Mouse (Mus musculus) stomach, postnatal 0 days (tissue): ENCODE measurements around the gene Nagpa. TPM values are rescaled to one million over a fixed set of nuclear protein-coding genes. Genes with fewer than 3 reads are reported as not detected.

Experiments
- ATAC-seq: fragments of 200-750 bp; cut with Nextera tagmentation; 2 replicates; pipeline ENCODE4 v1.8.0; 2017; ENCODE audit not compliant: low FRiP score, low TSS enrichment
- DNase-seq: peaks from one replicate; pipeline ENCODE4 v3.0.0-alpha.2; 2016; ENCODE audit warnings: low spot score
- H3K27ac ChIP-seq: fragments of 300-500 bp; sonication (generic); replicated peaks from 2 replicates; pipeline ENCODE4 v1.5.1; 2014; ENCODE audit warnings: mild to moderate bottlenecking, control low read depth
- H3K27me3 ChIP-seq: fragments of 300-500 bp; sonication (generic); 2 replicates; pipeline ENCODE4 v1.6.1; 2014; ENCODE audit warnings: low read length; ENCODE audit not compliant: control insufficient read depth, insufficient read depth
- H3K36me3 ChIP-seq: fragments of 300-500 bp; sonication (generic); 2 replicates; pipeline ENCODE4 v1.6.1; 2014; ENCODE audit warnings: low read length, mixed read lengths; ENCODE audit not compliant: control insufficient read depth, insufficient read depth
- H3K4me1 ChIP-seq: fragments of 300-500 bp; sonication (generic); replicated peaks from 2 replicates; pipeline ENCODE4 v1.6.1; 2014; ENCODE audit warnings: antibody characterized with exemption; ENCODE audit not compliant: control insufficient read depth, insufficient read depth
- H3K4me2 ChIP-seq: fragments of 300-500 bp; sonication (generic); replicated peaks from 2 replicates; pipeline ENCODE4 v1.6.1; 2014; ENCODE audit warnings: low read depth, mild to moderate bottlenecking, control low read depth, moderate library complexity
- H3K4me3 ChIP-seq: fragments of 300-500 bp; sonication (generic); 2 replicates; pipeline ENCODE4 v1.5.1; 2014; ENCODE audit warnings: low read depth, low read length, control low read depth
- H3K9ac ChIP-seq: fragments of 300-500 bp; sonication (generic); 2 replicates; pipeline ENCODE4 v1.6.1; 2014; ENCODE audit warnings: mild to moderate bottlenecking, low read length, control low read depth, mixed read lengths
- H3K9me3 ChIP-seq: fragments of 300-500 bp; sonication (generic); 2 replicates; pipeline ENCODE4 v1.6.1; 2016; ENCODE audit warnings: low read length; ENCODE audit not compliant: control insufficient read depth
- CTCF ChIP-seq: IDR thresholded peaks from 2 replicates; pipeline ENCODE4 v1.5.1; 2016; ENCODE audit warnings: antibody characterized with exemption, low read depth, mild to moderate bottlenecking, moderate library complexity
- EP300 ChIP-seq: optimal IDR thresholded peaks from 2 replicates; pipeline ENCODE3; 2016; ENCODE audit warnings: antibody characterized with exemption
- WGBS: fragments of 180-500 bp; shearing (Covaris S2); extraction: QIAGEN DNeasy Blood & Tissue Kit; methylation state at CpG from one replicate; pipeline ENCODE4 v1.1.7; 2014; 5-methylcytosine and 5-hydroxymethylcytosine counted together
- polyA plus RNA-seq: library from polyadenylated mRNA; unstranded; fragments of >200 nt; fragmentation: Nextera tagmentation; extraction: Ambion mirVana; gene quantifications from 2 replicates; pipeline ENCODE4 v1.2.1, GENCODE M21; 2015

The Nagpa gene
- polyA plus RNA-seq, 1 experiment from 2014 or later: 11.2 TPM

GRCm38 (mm10) chr16:5221403-5221802, 17.6 kb upstream of the Nagpa start:
- H3K9me3 ChIP-seq: no peaks in the 10 kb centered on the region
- no peak for DNase-seq
- H3K4me1 ChIP-seq: no peaks in the 10 kb centered on the region
- no peak overlapping the region for H3K27ac ChIP-seq
- no peaks in the 10 kb centered on the region for H3K27me3 ChIP-seq
- no peak overlapping the region for H3K4me3 ChIP-seq
- H3K36me3 ChIP-seq: no peaks in the 10 kb centered on the region
- H3K9ac ChIP-seq: no peak overlapping the region
- ATAC-seq: no peak
- WGBS: 32% methylated on average over 4 of the region's 4 CpGs
- H3K4me2 ChIP-seq: no peak overlapping the region
- TF ChIP-seq CTCF (no peak), EP300 (no peak)

DNA sequence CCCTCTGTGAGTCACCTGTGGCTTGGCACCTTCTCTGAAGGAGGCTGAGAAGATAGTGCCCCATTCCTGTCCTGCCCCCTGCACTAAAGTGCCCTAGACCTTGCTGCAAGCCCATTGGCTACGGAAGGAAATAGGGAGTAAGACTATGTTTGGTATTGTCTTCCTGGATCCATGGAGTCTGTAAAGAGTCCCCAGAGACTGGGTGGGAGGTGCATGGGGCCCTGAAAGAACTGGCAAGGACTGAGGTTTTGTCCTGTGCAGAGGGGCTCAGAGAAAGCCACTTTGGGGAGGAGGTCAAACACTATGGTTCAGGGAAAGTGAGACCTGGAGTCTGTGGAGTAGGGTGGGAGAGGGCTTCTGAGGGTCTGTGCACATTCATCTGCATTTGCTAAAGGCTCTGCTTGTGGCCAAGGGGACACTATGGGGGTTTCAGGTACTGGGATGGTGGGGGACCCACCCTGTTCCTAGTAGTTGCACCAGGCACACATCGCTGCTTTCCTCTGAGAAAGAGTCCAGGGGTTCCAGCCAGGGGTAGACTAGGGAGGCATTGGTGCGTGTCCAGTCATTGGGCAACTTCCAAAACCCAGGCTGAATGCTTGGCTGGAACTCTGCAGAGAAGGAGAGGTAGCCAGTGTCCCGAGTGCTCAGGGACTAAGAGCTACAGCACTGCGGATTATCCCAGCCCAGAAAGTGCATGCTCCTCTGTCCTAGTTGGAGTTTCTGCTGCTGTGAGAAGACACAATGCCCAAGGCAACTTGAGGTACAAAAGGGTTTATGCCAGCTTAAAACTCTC, 13.7 kb upstream of the Nagpa start:
- no peak for TF ChIP-seq CTCF
- no peak for TF ChIP-seq EP300
- no peak overlapping the region for H3K4me3 ChIP-seq
- ATAC-seq: no peak
- no peaks in the 10 kb centered on the region for H3K27me3 ChIP-seq
- no peak for DNase-seq
- H3K4me2 ChIP-seq: no peak overlapping the region
- H3K9ac ChIP-seq: no peak overlapping the region
- H3K9me3 ChIP-seq: no peaks in the 10 kb centered on the region
- H3K27ac ChIP-seq: no peak overlapping the region
- H3K4me1 ChIP-seq: no peaks in the 10 kb centered on the region
- WGBS: 72% methylated on average over 5 of the region's 5 CpGs
- H3K36me3 ChIP-seq: no peaks in the 10 kb centered on the region

GRCm38 (mm10) chr16:5216686-5217085, 12.9 kb upstream of the Nagpa start:
- H3K27me3 ChIP-seq: no peaks in the 10 kb centered on the region
- TF ChIP-seq EP300 (no peak), CTCF (no peak)
- H3K4me2 ChIP-seq: no peak overlapping the region
- no peak overlapping the region for H3K27ac ChIP-seq
- no peaks in the 10 kb centered on the region for H3K4me1 ChIP-seq
- H3K4me3 ChIP-seq: no peak overlapping the region
- 39% methylated on average over 6 of the region's 6 CpGs for WGBS
- no peak for DNase-seq
- H3K9ac ChIP-seq: no peak overlapping the region
- no peaks in the 10 kb centered on the region for H3K9me3 ChIP-seq
- ATAC-seq: no peak
- H3K36me3 ChIP-seq: no peaks in the 10 kb centered on the region

- 89% methylated on average over 2 of the region's 2 CpGs for WGBS
- no peak for TF ChIP-seq CTCF
- TF ChIP-seq EP300: no peak
- no peaks in the 10 kb centered on the region for H3K9me3 ChIP-seq
- H3K27me3 ChIP-seq: no peaks in the 10 kb centered on the region
- DNase-seq (no peak), ATAC-seq (no peak)
- no peaks in the 10 kb centered on the region for H3K36me3 ChIP-seq
- H3K9ac ChIP-seq: no peak overlapping the region
- H3K27ac ChIP-seq: no peak overlapping the region
- no peak overlapping the region for H3K4me2 ChIP-seq
- H3K4me3 ChIP-seq: no peak overlapping the region
- no peaks in the 10 kb centered on the region for H3K4me1 ChIP-seq
Observed at GRCm38 (mm10) chr16:5214126-5214525, 10.3 kb upstream of the Nagpa start.

GRCm38 (mm10) chr16:5212150-5212549, 8.3 kb upstream of the Nagpa start:
- ATAC-seq: no peak

GRCm38 (mm10) chr16:5210365-5210764, 6.6 kb upstream of the Nagpa start:
- WGBS: 67% methylated on average over 2 of the region's 2 CpGs
- ATAC-seq: no peak
- no peaks in the 10 kb centered on the region for H3K36me3 ChIP-seq

More at GRCm38 (mm10) chr16:5212150-5212549, 8.3 kb upstream of the Nagpa start:
- TF ChIP-seq EP300 (no peak), CTCF (no peak)
- no peaks in the 10 kb centered on the region for H3K27me3 ChIP-seq
- H3K4me3 ChIP-seq: no peak overlapping the region
- H3K4me2 ChIP-seq: no peak overlapping the region
- no peaks in the 10 kb centered on the region for H3K4me1 ChIP-seq
- WGBS: 71% methylated on average over 3 of the region's 3 CpGs
- H3K27ac ChIP-seq: no peak overlapping the region
- no peak for DNase-seq
- no peaks in the 10 kb centered on the region for H3K9me3 ChIP-seq
- no peak overlapping the region for H3K9ac ChIP-seq
- H3K36me3 ChIP-seq: no peaks in the 10 kb centered on the region

More at GRCm38 (mm10) chr16:5210365-5210764, 6.6 kb upstream of the Nagpa start:
- no peak overlapping the region for H3K4me3 ChIP-seq
- H3K4me2 ChIP-seq: no peak overlapping the region
- H3K27me3 ChIP-seq: no peaks in the 10 kb centered on the region
- H3K9me3 ChIP-seq: no peaks in the 10 kb centered on the region
- no peaks in the 10 kb centered on the region for H3K4me1 ChIP-seq
- H3K27ac ChIP-seq: no peak overlapping the region
- DNase-seq: no peak
- H3K9ac ChIP-seq: no peak overlapping the region
- TF ChIP-seq EP300 (no peak), CTCF (no peak)
